Mouse (Mus musculus): ENCODE results near the gene Hectd1. TPM values are rescaled to one million over a fixed set of nuclear protein-coding genes. Genes with fewer than 3 reads are reported as not detected.

Gene Hectd1
- polyA plus RNA-seq, 1 experiment from 2014 or later, result 31.3 TPM

- Histone ChIP-seq H3K4me1 (ENCODE audit: control insufficient read depth, insufficient read depth, low read depth, low read length) (no peaks in the 10 kb centered on the region), H3K4me3 (ENCODE audit: low read length) (no peak overlapping the region), H3K27me3 (replicated peaks; ENCODE audit: control insufficient read depth, insufficient read depth, low read length) (no peaks in the 10 kb centered on the region), H3K36me3 (ENCODE audit: control insufficient read depth, insufficient read depth, low read length) (peaks cover 11% of the 10 kb centered on the region; the same call in 1 of the 2 replicates), H3K9me3 (ENCODE audit: control insufficient read depth, low read length) (no peaks in the 10 kb centered on the region), H3K27ac (ENCODE audit: low read depth, low read length) (no peak overlapping the region), H3K9ac (ENCODE audit: low read depth, low read length) (no peak overlapping the region), H3K4me2 (ENCODE audit: low read length) (no peak overlapping the region)
- ATAC-seq, result no peak
- WGBS, result 94% methylated on average over 8 of the region's 8 CpGs
Observed at GRCm38 (mm10) chr12:51721836-51722235, 107.5 kb downstream of the Hectd1 start.

- Histone ChIP-seq H3K4me3 (ENCODE audit: low read length) (no peak overlapping the region), H3K36me3 (ENCODE audit: control insufficient read depth, insufficient read depth, low read length) (peaks cover 6% of the 10 kb centered on the region; the same call in 1 of the 2 replicates), H3K4me2 (ENCODE audit: low read length) (no peak overlapping the region), H3K9me3 (ENCODE audit: control insufficient read depth, low read length) (no peaks in the 10 kb centered on the region), H3K27ac (ENCODE audit: low read depth, low read length) (no peak overlapping the region), H3K9ac (ENCODE audit: low read depth, low read length) (no peak overlapping the region), H3K4me1 (ENCODE audit: control insufficient read depth, insufficient read depth, low read depth, low read length) (no peaks in the 10 kb centered on the region), H3K27me3 (replicated peaks; ENCODE audit: control insufficient read depth, insufficient read depth, low read length) (no peaks in the 10 kb centered on the region)
- ATAC-seq, result no peak
- 87% methylated on average over 6 of the region's 6 CpGs for WGBS
Observed at GRCm38 (mm10) chr12:51718617-51719016, 110.7 kb downstream of the Hectd1 start.

GRCm38 (mm10) chr12:51712685-51713084 is 116.7 kb downstream of the Hectd1 start:
- Histone ChIP-seq H3K4me1 (ENCODE audit: control insufficient read depth, insufficient read depth, low read depth, low read length) (no peaks in the 10 kb centered on the region), H3K9ac (ENCODE audit: low read depth, low read length) (no peak overlapping the region), H3K9me3 (ENCODE audit: control insufficient read depth, low read length) (no peaks in the 10 kb centered on the region), H3K4me3 (ENCODE audit: low read length) (no peak overlapping the region), H3K36me3 (ENCODE audit: control insufficient read depth, insufficient read depth, low read length) (no peaks in the 10 kb centered on the region), H3K4me2 (ENCODE audit: low read length) (no peak overlapping the region), H3K27me3 (replicated peaks; ENCODE audit: control insufficient read depth, insufficient read depth, low read length) (no peaks in the 10 kb centered on the region), H3K27ac (ENCODE audit: low read depth, low read length) (no peak overlapping the region)
- no peak for ATAC-seq
- 67% methylated on average over 1 of the region's 1 CpGs for WGBS

GRCm38 (mm10) chr12:51710154-51710553 is 119.2 kb downstream of the Hectd1 start:
- H3K27me3 ChIP-seq (replicated peaks; ENCODE audit: control insufficient read depth, insufficient read depth, low read length), result no peaks in the 10 kb centered on the region
- WGBS, result 69% methylated on average over 5 of the region's 5 CpGs
- H3K4me3 ChIP-seq (ENCODE audit: low read length), result no peak overlapping the region

GRCm38 (mm10) chr12:51709741-51710140 is 119.6 kb downstream of the Hectd1 start:
- no peaks in the 10 kb centered on the region for H3K36me3 ChIP-seq (ENCODE audit: control insufficient read depth, insufficient read depth, low read length)
- no peak overlapping the region for H3K4me3 ChIP-seq (ENCODE audit: low read length)
- WGBS, result 69% methylated on average over 3 of the region's 3 CpGs
- no peaks in the 10 kb centered on the region for H3K27me3 ChIP-seq (replicated peaks; ENCODE audit: control insufficient read depth, insufficient read depth, low read length)
- no peak for ATAC-seq
- no peaks in the 10 kb centered on the region for H3K4me1 ChIP-seq (ENCODE audit: control insufficient read depth, insufficient read depth, low read depth, low read length)
- H3K9me3 ChIP-seq (ENCODE audit: control insufficient read depth, low read length), result no peaks in the 10 kb centered on the region
- H3K4me2 ChIP-seq (ENCODE audit: low read length), result no peak overlapping the region
- H3K27ac ChIP-seq (ENCODE audit: low read depth, low read length), result no peak overlapping the region
- no peak overlapping the region for H3K9ac ChIP-seq (ENCODE audit: low read depth, low read length)

More at GRCm38 (mm10) chr12:51710154-51710553, 119.2 kb downstream of the Hectd1 start:
- no peak for ATAC-seq
- Histone ChIP-seq H3K27ac (ENCODE audit: low read depth, low read length) (no peak overlapping the region), H3K4me1 (ENCODE audit: control insufficient read depth, insufficient read depth, low read depth, low read length) (no peaks in the 10 kb centered on the region), H3K36me3 (ENCODE audit: control insufficient read depth, insufficient read depth, low read length) (no peaks in the 10 kb centered on the region), H3K4me2 (ENCODE audit: low read length) (no peak overlapping the region), H3K9me3 (ENCODE audit: control insufficient read depth, low read length) (no peaks in the 10 kb centered on the region), H3K9ac (ENCODE audit: low read depth, low read length) (no peak overlapping the region)

- Histone ChIP-seq H3K4me1 (ENCODE audit: control insufficient read depth, insufficient read depth, low read depth, low read length) (no peaks in the 10 kb centered on the region), H3K27ac (ENCODE audit: low read depth, low read length) (no peak overlapping the region), H3K27me3 (replicated peaks; ENCODE audit: control insufficient read depth, insufficient read depth, low read length) (no peaks in the 10 kb centered on the region), H3K4me2 (ENCODE audit: low read length) (no peak overlapping the region), H3K4me3 (ENCODE audit: low read length) (no peak overlapping the region), H3K9me3 (ENCODE audit: control insufficient read depth, low read length) (no peaks in the 10 kb centered on the region), H3K9ac (ENCODE audit: low read depth, low read length) (no peak overlapping the region), H3K36me3 (ENCODE audit: control insufficient read depth, insufficient read depth, low read length) (no peaks in the 10 kb centered on the region)
- no peak for ATAC-seq
- 70% methylated on average over 14 of the region's 14 CpGs for WGBS
Observed at GRCm38 (mm10) chr12:51708941-51709686, 120.2 kb downstream of the Hectd1 start.

GRCm38 (mm10) chr12:51706673-51707235 is 122.6 kb downstream of the Hectd1 start:
- WGBS, result 88% methylated on average over 5 of the region's 5 CpGs

GRCm38 (mm10) chr12:51705778-51706177 is 123.6 kb downstream of the Hectd1 start:
- H3K4me3 ChIP-seq (ENCODE audit: low read length), result no peak overlapping the region
- no peak overlapping the region for H3K27ac ChIP-seq (ENCODE audit: low read depth, low read length)
- no peak for ATAC-seq
- 81% methylated on average over 12 of the region's 12 CpGs for WGBS
- no peak overlapping the region for H3K4me2 ChIP-seq (ENCODE audit: low read length)
- no peaks in the 10 kb centered on the region for H3K36me3 ChIP-seq (ENCODE audit: control insufficient read depth, insufficient read depth, low read length)
- H3K9ac ChIP-seq (ENCODE audit: low read depth, low read length), result no peak overlapping the region
- no peaks in the 10 kb centered on the region for H3K9me3 ChIP-seq (ENCODE audit: control insufficient read depth, low read length)
- no peaks in the 10 kb centered on the region for H3K4me1 ChIP-seq (ENCODE audit: control insufficient read depth, insufficient read depth, low read depth, low read length)
- H3K27me3 ChIP-seq (replicated peaks; ENCODE audit: control insufficient read depth, insufficient read depth, low read length), result no peaks in the 10 kb centered on the region

More at GRCm38 (mm10) chr12:51706673-51707235, 122.6 kb downstream of the Hectd1 start:
- ATAC-seq, result no peak
- Histone ChIP-seq H3K36me3 (ENCODE audit: control insufficient read depth, insufficient read depth, low read length) (no peaks in the 10 kb centered on the region), H3K4me2 (ENCODE audit: low read length) (no peak overlapping the region), H3K27me3 (replicated peaks; ENCODE audit: control insufficient read depth, insufficient read depth, low read length) (no peaks in the 10 kb centered on the region), H3K4me1 (ENCODE audit: control insufficient read depth, insufficient read depth, low read depth, low read length) (no peaks in the 10 kb centered on the region), H3K4me3 (ENCODE audit: low read length) (no peak overlapping the region), H3K27ac (ENCODE audit: low read depth, low read length) (no peak overlapping the region), H3K9ac (ENCODE audit: low read depth, low read length) (no peak overlapping the region), H3K9me3 (ENCODE audit: control insufficient read depth, low read length) (no peaks in the 10 kb centered on the region)

- Histone ChIP-seq H3K4me3 (ENCODE audit: low read length) (no peak overlapping the region), H3K9me3 (ENCODE audit: control insufficient read depth, low read length) (no peaks in the 10 kb centered on the region), H3K4me2 (ENCODE audit: low read length) (no peak overlapping the region), H3K27me3 (replicated peaks; ENCODE audit: control insufficient read depth, insufficient read depth, low read length) (no peaks in the 10 kb centered on the region), H3K9ac (ENCODE audit: low read depth, low read length) (no peak overlapping the region), H3K4me1 (ENCODE audit: control insufficient read depth, insufficient read depth, low read depth, low read length) (no peaks in the 10 kb centered on the region), H3K36me3 (ENCODE audit: control insufficient read depth, insufficient read depth, low read length) (no peaks in the 10 kb centered on the region), H3K27ac (ENCODE audit: low read depth, low read length) (no peak overlapping the region)
- 71% methylated on average over 7 of the region's 7 CpGs for WGBS
- no peak for ATAC-seq
Observed at GRCm38 (mm10) chr12:51704572-51704971, 124.8 kb downstream of the Hectd1 start.

Data from hindbrain, embryonic 16.5 days (tissue).